Mouse (Mus musculus): ENCODE data around the gene Lrrc1. TPM values are rescaled to one million over a fixed set of nuclear protein-coding genes. Genes with fewer than 3 reads are reported as not detected.

Lrrc1 gene
- polyA plus RNA-seq, 1 experiment from 2014 or later = 19.7 TPM

DNA sequence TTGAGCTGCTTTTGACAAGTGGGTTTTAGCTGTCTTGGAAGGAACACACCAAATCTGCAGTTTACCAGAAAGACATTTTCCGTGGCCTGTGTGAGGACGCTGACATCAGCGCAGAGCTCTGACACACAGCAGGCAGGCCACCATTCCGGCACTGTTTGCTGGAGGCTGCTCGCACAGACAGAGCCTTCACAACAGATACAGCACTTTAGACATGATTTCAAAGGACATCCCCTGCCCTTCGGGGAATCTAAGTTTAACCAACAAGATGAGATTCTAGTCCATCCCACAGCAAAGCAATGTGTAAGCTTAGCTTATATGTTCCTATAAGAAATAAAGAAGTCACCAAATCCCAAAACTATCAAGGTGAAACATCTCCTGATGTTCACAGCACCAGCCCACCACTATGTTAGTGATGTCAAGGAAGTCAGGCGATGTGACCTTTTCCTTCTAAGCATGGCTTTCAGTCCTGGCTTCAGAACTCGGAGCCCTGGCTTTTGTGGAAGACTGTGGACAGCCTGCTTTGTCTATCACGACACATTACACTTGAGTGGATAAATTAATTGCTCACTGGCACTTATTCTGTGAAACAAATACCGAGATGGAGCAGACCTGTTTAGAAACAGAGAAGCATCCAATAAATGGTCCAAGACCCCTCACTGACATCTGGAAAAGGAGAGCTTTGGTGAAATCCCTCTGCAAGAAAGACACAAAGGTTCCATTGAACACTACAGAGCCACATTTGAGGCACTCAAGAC is 66.3 kb downstream of the Lrrc1 start:
- no peak for ATAC-seq (ENCODE audit: insufficient number of reproducible peaks, insufficient read depth, low FRiP score, low read depth)

GRCm38 (mm10) chr9:77474535-77474934 is 70.1 kb downstream of the Lrrc1 start:
- no peaks in the 10 kb centered on the region for H3K36me3 ChIP-seq (ENCODE audit: control insufficient read depth, insufficient read depth, low read length)
- H3K4me1 ChIP-seq (ENCODE audit: control insufficient read depth, insufficient read depth, low read length) = peaks cover 19% of the 10 kb centered on the region
- no peak overlapping the region for H3K9ac ChIP-seq (replicated peaks; ENCODE audit: low read depth, low read length)
- ATAC-seq (ENCODE audit: insufficient number of reproducible peaks, insufficient read depth, low FRiP score, low read depth) = no peak
- H3K9me3 ChIP-seq (ENCODE audit: control insufficient read depth, low read depth, low read length) = no peaks in the 10 kb centered on the region
- H3K4me2 ChIP-seq (replicated peaks; ENCODE audit: low read depth, low read length) = no peak overlapping the region
- WGBS = 89% methylated on average over 4 of the region's 4 CpGs
- H3K4me3 ChIP-seq (ENCODE audit: low read depth, low read length) = no peak overlapping the region
- H3K27me3 ChIP-seq (ENCODE audit: control insufficient read depth, insufficient read depth, low read length) = no peaks in the 10 kb centered on the region
- H3K27ac ChIP-seq (ENCODE audit: low read length) = no peak overlapping the region

More for the DNA sequence above, 66.3 kb downstream of the Lrrc1 start:
- peaks cover 27% of the 10 kb centered on the region for H3K4me1 ChIP-seq (ENCODE audit: control insufficient read depth, insufficient read depth, low read length)
- no peak overlapping the region for H3K27ac ChIP-seq (ENCODE audit: low read length)
- H3K4me2 ChIP-seq (replicated peaks; ENCODE audit: low read depth, low read length) = no peak overlapping the region
- H3K4me3 ChIP-seq (ENCODE audit: low read depth, low read length) = no peak overlapping the region
- no peaks in the 10 kb centered on the region for H3K36me3 ChIP-seq (ENCODE audit: control insufficient read depth, insufficient read depth, low read length)
- no peaks in the 10 kb centered on the region for H3K9me3 ChIP-seq (ENCODE audit: control insufficient read depth, low read depth, low read length)
- no peaks in the 10 kb centered on the region for H3K27me3 ChIP-seq (ENCODE audit: control insufficient read depth, insufficient read depth, low read length)
- H3K9ac ChIP-seq (replicated peaks; ENCODE audit: low read depth, low read length) = no peak overlapping the region
- 67% methylated on average over 10 of the region's 10 CpGs for WGBS

DNA sequence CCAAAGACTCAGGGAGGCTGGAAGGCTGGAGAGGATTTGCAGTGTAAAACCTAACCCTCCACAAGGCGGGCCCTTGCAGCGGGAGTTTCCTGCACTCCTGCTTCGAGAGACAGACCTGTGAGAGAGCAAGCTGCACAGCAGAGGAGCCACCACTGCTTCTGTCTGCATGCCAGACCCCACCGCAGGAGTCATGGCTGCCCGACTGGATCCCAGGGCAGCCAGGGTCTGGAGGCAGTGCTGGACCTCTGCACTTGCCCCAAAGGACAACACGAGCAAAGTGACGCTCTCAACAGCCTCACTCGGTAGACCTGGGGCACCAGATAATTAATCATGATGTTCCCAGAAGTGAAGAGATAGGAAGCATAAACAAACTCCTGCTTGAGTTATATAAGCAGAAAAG is 72.1 kb downstream of the Lrrc1 start:
- ATAC-seq (ENCODE audit: insufficient number of reproducible peaks, insufficient read depth, low FRiP score, low read depth) = no peak
- H3K27ac ChIP-seq (ENCODE audit: low read length) = no peak overlapping the region
- H3K9ac ChIP-seq (replicated peaks; ENCODE audit: low read depth, low read length) = no peak overlapping the region
- 27% methylated on average over 8 of the region's 8 CpGs for WGBS
- no peaks in the 10 kb centered on the region for H3K27me3 ChIP-seq (ENCODE audit: control insufficient read depth, insufficient read depth, low read length)
- H3K36me3 ChIP-seq (ENCODE audit: control insufficient read depth, insufficient read depth, low read length) = no peaks in the 10 kb centered on the region
- H3K4me2 ChIP-seq (replicated peaks; ENCODE audit: low read depth, low read length) = no peak overlapping the region
- H3K9me3 ChIP-seq (ENCODE audit: control insufficient read depth, low read depth, low read length) = no peaks in the 10 kb centered on the region
- H3K4me3 ChIP-seq (ENCODE audit: low read depth, low read length) = no peak overlapping the region
- H3K4me1 ChIP-seq (ENCODE audit: control insufficient read depth, insufficient read depth, low read length) = peaks cover 19% of the 10 kb centered on the region

DNA sequence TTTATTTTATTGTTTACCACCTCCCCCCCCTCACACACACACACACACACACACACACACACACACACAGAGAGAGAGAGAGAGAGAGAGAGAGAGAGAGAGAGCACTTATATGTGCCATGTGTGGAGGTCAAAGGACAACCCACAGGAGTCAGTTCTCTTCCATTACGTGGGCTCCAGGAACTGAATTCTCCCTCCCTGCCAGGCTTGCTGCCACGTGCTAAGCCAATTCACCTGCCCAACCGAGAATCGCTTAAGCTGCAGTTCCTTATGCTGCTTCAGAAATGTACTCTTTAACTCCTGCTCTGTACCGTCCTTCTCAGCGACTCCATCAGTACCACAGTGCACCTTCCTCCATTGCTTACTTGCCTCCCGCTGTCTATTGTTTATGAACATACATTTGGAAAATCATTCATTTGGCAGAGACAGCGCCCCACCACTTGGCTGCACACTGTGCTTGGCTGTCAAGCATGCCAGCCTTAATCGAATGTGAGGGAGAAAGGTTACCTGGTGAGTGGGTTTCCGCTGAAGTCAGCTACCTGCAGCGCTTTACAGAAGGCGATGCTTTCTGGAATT is 72.9 kb downstream of the Lrrc1 start:
- no peaks in the 10 kb centered on the region for H3K36me3 ChIP-seq (ENCODE audit: control insufficient read depth, insufficient read depth, low read length)
- ATAC-seq (ENCODE audit: insufficient number of reproducible peaks, insufficient read depth, low FRiP score, low read depth) = no peak
- H3K9me3 ChIP-seq (ENCODE audit: control insufficient read depth, low read depth, low read length) = no peaks in the 10 kb centered on the region
- 71% methylated on average over 12 of the region's 12 CpGs for WGBS
- peaks cover 19% of the 10 kb centered on the region for H3K4me1 ChIP-seq (ENCODE audit: control insufficient read depth, insufficient read depth, low read length)
- no peaks in the 10 kb centered on the region for H3K27me3 ChIP-seq (ENCODE audit: control insufficient read depth, insufficient read depth, low read length)
- H3K27ac ChIP-seq (ENCODE audit: low read length) = no peak overlapping the region
- no peak overlapping the region for H3K4me3 ChIP-seq (ENCODE audit: low read depth, low read length)
- no peak overlapping the region for H3K9ac ChIP-seq (replicated peaks; ENCODE audit: low read depth, low read length)
- no peak overlapping the region for H3K4me2 ChIP-seq (replicated peaks; ENCODE audit: low read depth, low read length)

DNA sequence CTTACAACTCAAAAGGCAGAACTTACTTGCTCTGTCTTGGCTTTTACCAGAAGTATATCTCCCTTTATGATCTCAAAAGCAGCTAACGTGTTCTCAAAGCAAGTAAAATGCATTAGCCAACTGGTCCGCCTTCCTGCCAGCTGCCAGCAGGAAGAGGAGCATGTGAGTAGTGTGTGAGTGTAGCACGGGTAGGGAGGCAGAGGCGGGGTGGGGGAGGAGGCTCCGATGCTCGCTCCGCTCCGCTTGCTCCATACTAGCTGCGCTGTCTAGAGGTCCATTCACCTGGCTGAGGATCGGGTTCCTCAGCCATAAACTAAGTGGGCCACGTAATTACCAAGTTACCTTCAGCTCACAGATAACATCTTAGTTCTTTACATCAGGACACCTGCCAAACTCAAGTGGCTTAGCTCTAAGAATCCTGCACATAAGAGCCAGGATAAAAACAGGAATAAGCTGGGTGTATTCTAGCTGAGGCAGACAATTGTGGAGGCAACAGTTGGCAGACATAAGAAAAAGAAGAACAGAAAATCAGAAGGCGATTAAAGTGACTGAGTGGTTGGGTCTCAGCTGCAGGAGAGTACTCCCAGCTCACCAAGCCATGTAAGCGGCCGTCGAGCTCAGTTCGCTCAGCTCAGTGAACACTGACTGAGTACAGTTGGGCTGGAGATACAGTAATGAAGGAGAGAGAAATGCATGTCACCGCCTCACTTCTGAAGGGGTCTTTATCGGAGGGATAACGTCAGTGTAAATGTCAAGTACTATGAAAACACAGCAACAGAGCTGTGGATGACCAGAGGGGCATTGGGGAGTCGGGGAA is 74.7 kb downstream of the Lrrc1 start:
- peak; percentile 70; the same call in 1 of the 2 replicates for ATAC-seq (ENCODE audit: insufficient number of reproducible peaks, insufficient read depth, low FRiP score, low read depth)
- no peak overlapping the region for H3K4me3 ChIP-seq (ENCODE audit: low read depth, low read length)
- H3K9ac ChIP-seq (replicated peaks; ENCODE audit: low read depth, low read length) = no peak overlapping the region
- peaks cover 24% of the 10 kb centered on the region for H3K4me1 ChIP-seq (ENCODE audit: control insufficient read depth, insufficient read depth, low read length)
- H3K9me3 ChIP-seq (ENCODE audit: control insufficient read depth, low read depth, low read length) = no peaks in the 10 kb centered on the region
- no peak overlapping the region for H3K4me2 ChIP-seq (replicated peaks; ENCODE audit: low read depth, low read length)
- H3K27me3 ChIP-seq (ENCODE audit: control insufficient read depth, insufficient read depth, low read length) = no peaks in the 10 kb centered on the region
- no peak overlapping the region for H3K27ac ChIP-seq (ENCODE audit: low read length)
- H3K36me3 ChIP-seq (ENCODE audit: control insufficient read depth, insufficient read depth, low read length) = no peaks in the 10 kb centered on the region
- WGBS = 61% methylated on average over 20 of the region's 20 CpGs

DNA sequence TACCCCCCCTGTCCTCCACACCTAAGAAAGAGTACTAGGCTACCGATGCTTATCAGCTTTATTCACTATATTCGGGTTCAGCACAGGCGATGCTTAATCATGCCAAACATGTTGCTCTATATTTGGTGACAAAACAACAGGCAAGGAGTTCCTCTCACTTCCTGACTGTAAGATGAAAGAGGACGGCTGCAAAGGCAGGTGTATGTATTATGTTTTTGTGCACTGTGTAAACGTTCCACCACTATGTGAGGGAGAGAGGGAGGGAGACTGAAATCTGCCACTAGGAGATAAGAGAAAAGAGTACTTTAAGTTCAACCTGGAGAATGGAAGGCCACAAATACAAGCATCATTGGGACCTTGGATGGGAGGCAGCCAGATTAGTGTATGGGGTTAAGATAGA is 77.7 kb downstream of the Lrrc1 start:
- no peak overlapping the region for H3K27ac ChIP-seq (ENCODE audit: low read length)
- no peaks in the 10 kb centered on the region for H3K27me3 ChIP-seq (ENCODE audit: control insufficient read depth, insufficient read depth, low read length)
- H3K36me3 ChIP-seq (ENCODE audit: control insufficient read depth, insufficient read depth, low read length) = no peaks in the 10 kb centered on the region
- H3K4me1 ChIP-seq (ENCODE audit: control insufficient read depth, insufficient read depth, low read length) = peaks cover 26% of the 10 kb centered on the region
- no peak overlapping the region for H3K9ac ChIP-seq (replicated peaks; ENCODE audit: low read depth, low read length)
- no peak overlapping the region for H3K4me3 ChIP-seq (ENCODE audit: low read depth, low read length)
- H3K4me2 ChIP-seq (replicated peaks; ENCODE audit: low read depth, low read length) = no peak overlapping the region
- no peaks in the 10 kb centered on the region for H3K9me3 ChIP-seq (ENCODE audit: control insufficient read depth, low read depth, low read length)
- ATAC-seq (ENCODE audit: insufficient number of reproducible peaks, insufficient read depth, low FRiP score, low read depth) = no peak
- WGBS = 61% methylated on average over 5 of the region's 5 CpGs

GRCm38 (mm10) chr9:77465401-77465800 is 79.3 kb downstream of the Lrrc1 start:
- Histone ChIP-seq H3K4me3 (ENCODE audit: low read depth, low read length) (no peak overlapping the region), H3K27ac (ENCODE audit: low read length) (no peak overlapping the region), H3K9me3 (ENCODE audit: control insufficient read depth, low read depth, low read length) (no peaks in the 10 kb centered on the region), H3K36me3 (ENCODE audit: control insufficient read depth, insufficient read depth, low read length) (no peaks in the 10 kb centered on the region), H3K27me3 (ENCODE audit: control insufficient read depth, insufficient read depth, low read length) (no peaks in the 10 kb centered on the region), H3K9ac (replicated peaks; ENCODE audit: low read depth, low read length) (no peak overlapping the region), H3K4me1 (ENCODE audit: control insufficient read depth, insufficient read depth, low read length) (peaks cover 22% of the 10 kb centered on the region), H3K4me2 (replicated peaks; ENCODE audit: low read depth, low read length) (no peak overlapping the region)
- 56% methylated on average over 11 of the region's 11 CpGs for WGBS
- no peak for ATAC-seq (ENCODE audit: insufficient number of reproducible peaks, insufficient read depth, low FRiP score, low read depth)

- no peaks in the 10 kb centered on the region for H3K27me3 ChIP-seq (ENCODE audit: control insufficient read depth, insufficient read depth, low read length)
- WGBS = 76% methylated on average over 7 of the region's 7 CpGs
- H3K4me1 ChIP-seq (ENCODE audit: control insufficient read depth, insufficient read depth, low read length) = peaks cover 19% of the 10 kb centered on the region
- H3K27ac ChIP-seq (ENCODE audit: low read length) = no peak overlapping the region
- H3K9me3 ChIP-seq (ENCODE audit: control insufficient read depth, low read depth, low read length) = no peaks in the 10 kb centered on the region
- H3K4me3 ChIP-seq (ENCODE audit: low read depth, low read length) = no peak overlapping the region
- H3K4me2 ChIP-seq (replicated peaks; ENCODE audit: low read depth, low read length) = no peak overlapping the region
- H3K36me3 ChIP-seq (ENCODE audit: control insufficient read depth, insufficient read depth, low read length) = no peaks in the 10 kb centered on the region
- peak; percentile 42; the same call in 1 of the 2 replicates for ATAC-seq (ENCODE audit: insufficient number of reproducible peaks, insufficient read depth, low FRiP score, low read depth)
- no peak overlapping the region for H3K9ac ChIP-seq (replicated peaks; ENCODE audit: low read depth, low read length)
These were observed 80.8 kb downstream of the Lrrc1 start for GRCm38 (mm10) chr9:77463861-77464260.

All from stomach, embryonic 14.5 days (tissue).